Mouse (Mus musculus) liver, embryonic 16.5 days (tissue): Measurements from ENCODE around the gene Prrc2c. TPM values are rescaled to one million over a fixed set of nuclear protein-coding genes. Genes with fewer than 3 reads are reported as not detected.

Experiments
- ATAC-seq: fragments of 200-750 bp; cut with Nextera tagmentation; 2 replicates; pipeline ENCODE4 v1.8.0; 2017; ENCODE audit warnings: low read depth, mild to moderate bottlenecking, moderate number of reproducible peaks, moderate library complexity
- H3K27ac ChIP-seq: fragments of 300-500 bp; sonication (generic); 2 replicates; pipeline ENCODE4 v1.5.1; 2014; ENCODE audit warnings: mild to moderate bottlenecking, low read length
- H3K27me3 ChIP-seq: fragments of 300-500 bp; sonication (generic); 2 replicates; pipeline ENCODE4 v1.6.1; 2014; ENCODE audit warnings: low read depth, low read length, mixed read lengths; ENCODE audit not compliant: control insufficient read depth, insufficient read depth
- H3K36me3 ChIP-seq: fragments of 300-500 bp; sonication (generic); 2 replicates; pipeline ENCODE4 v1.6.1; 2014; ENCODE audit warnings: mild to moderate bottlenecking; ENCODE audit not compliant: control insufficient read depth, insufficient read depth
- H3K4me1 ChIP-seq: fragments of 300-500 bp; sonication (generic); 2 replicates; pipeline ENCODE4 v1.6.1; 2014; ENCODE audit warnings: low read depth, low read length, mixed read lengths; ENCODE audit not compliant: control insufficient read depth
- H3K4me2 ChIP-seq: fragments of 300-500 bp; sonication (generic); 2 replicates; pipeline ENCODE4 v1.6.1; 2014; ENCODE audit warnings: low read depth, low read length, mixed read lengths
- H3K4me3 ChIP-seq: fragments of 300-500 bp; sonication (generic); 2 replicates; pipeline ENCODE4 v1.5.1; 2014; ENCODE audit warnings: low read depth, mild to moderate bottlenecking, low read length
- H3K9ac ChIP-seq: fragments of 300-500 bp; sonication (generic); 2 replicates; pipeline ENCODE4 v1.6.1; 2014; ENCODE audit warnings: low read depth, low read length
- H3K9me3 ChIP-seq: fragments of 300-500 bp; sonication (generic); replicated peaks from 2 replicates; pipeline ENCODE4 v1.6.1; 2016; ENCODE audit warnings: low read length; ENCODE audit not compliant: control insufficient read depth
- WGBS: fragments of 180-500 bp; shearing (Covaris S2); extraction: QIAGEN DNeasy Blood & Tissue Kit; methylation state at CpG from one replicate; pipeline ENCODE4 v1.1.7; 2014; ENCODE audit not compliant: insufficient replicate concordance; 5-methylcytosine and 5-hydroxymethylcytosine counted together
- polyA plus RNA-seq: library from polyadenylated mRNA; unstranded; fragments of >200 nt; fragmentation: Nextera tagmentation; extraction: Ambion mirVana; gene quantifications from 2 replicates; pipeline ENCODE4 v1.2.1, GENCODE M21; 2015

Prrc2c gene
- polyA plus RNA-seq, 1 experiment from 2014 or later, result 33.8 TPM

GRCm38 (mm10) chr1:162748761-162749160, 8.4 kb upstream of the Prrc2c start:
- no peaks in the 10 kb centered on the region for H3K9me3 ChIP-seq
- H3K4me2 ChIP-seq, result no peak overlapping the region
- no peak for ATAC-seq
- H3K9ac ChIP-seq, result no peak overlapping the region
- 27% methylated on average over 5 of the region's 5 CpGs for WGBS
- H3K4me3 ChIP-seq, result no peak overlapping the region
- no peaks in the 10 kb centered on the region for H3K36me3 ChIP-seq
- no peak overlapping the region for H3K27ac ChIP-seq
- H3K4me1 ChIP-seq, result no peaks in the 10 kb centered on the region
- H3K27me3 ChIP-seq, result no peaks in the 10 kb centered on the region

DNA sequence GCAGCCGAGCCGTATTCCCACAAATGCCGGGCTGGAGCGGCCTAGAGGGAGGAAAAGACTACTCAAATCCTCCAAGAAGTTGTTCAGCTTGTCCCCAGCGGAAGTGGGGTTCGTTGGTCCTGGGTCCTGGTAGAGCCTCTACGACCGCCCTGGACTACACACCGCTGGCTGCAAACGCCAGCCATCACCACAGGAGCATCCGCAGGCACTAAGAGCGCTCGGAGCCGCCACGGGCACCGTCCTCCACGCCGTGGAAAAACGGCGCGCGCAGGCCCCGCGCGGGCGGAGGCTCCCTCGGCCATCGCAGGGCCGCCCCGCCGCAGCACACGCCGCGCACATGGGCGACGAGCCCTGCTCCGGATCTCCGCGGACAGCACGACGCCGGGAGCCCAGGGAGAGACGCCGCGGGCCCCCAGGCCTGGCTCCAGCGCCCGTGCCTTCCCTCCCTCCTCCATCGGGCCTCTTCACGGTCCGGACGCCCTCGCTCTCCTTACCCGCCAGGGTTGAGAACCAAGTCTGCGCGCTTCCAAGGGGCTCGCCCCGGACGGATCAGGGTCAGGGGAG, 443 bp downstream of the Prrc2c start:
- whole genome bisulfite sequencing, result under 1% methylated on average over 58 of the region's 58 CpGs
- Histone ChIP-seq H3K9me3 (no peaks in the 10 kb centered on the region), H3K4me2 (peak overlapping the region; percentile 85), H3K9ac (peak overlapping the region; percentile 97), H3K4me3 (peak overlapping the region; percentile 96), H3K36me3 (no peaks in the 10 kb centered on the region), H3K4me1 (peaks cover 16% of the 10 kb centered on the region), H3K27ac (peak overlapping the region; percentile 97), H3K27me3 (no peaks in the 10 kb centered on the region)
- peak; percentile 77 for ATAC-seq

GRCm38 (mm10) chr1:162739406-162739805, 950 bp downstream of the Prrc2c start:
- Histone ChIP-seq H3K4me2 (peak overlapping the region; percentile 85), H3K27ac (peak overlapping the region; percentile 97), H3K4me1 (peaks cover 19% of the 10 kb centered on the region), H3K9me3 (no peaks in the 10 kb centered on the region), H3K4me3 (peak overlapping the region; percentile 96), H3K36me3 (no peaks in the 10 kb centered on the region), H3K27me3 (no peaks in the 10 kb centered on the region), H3K9ac (peak overlapping the region; percentile 97)
- no peak for ATAC-seq
- 1% methylated on average over 10 of the region's 10 CpGs for WGBS

DNA sequence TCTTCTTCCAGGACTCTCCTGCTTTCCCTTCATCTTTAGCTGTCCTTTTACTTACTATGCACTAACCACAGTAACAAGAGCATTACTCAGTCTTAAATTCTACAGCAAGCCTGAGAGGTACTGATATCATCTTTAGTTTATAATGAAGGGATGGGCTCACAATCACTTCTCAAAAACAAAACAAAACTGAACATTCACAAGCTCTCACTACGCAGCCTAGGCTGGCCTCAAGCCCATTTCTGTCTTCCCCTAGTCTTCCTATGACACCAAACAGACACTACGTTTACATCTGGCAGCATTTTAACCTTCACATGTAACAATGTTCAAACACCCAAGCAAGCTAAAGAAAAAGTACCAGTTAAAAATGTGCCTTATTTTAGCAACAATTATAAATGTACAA, 1.9 kb downstream of the Prrc2c start:
- H3K4me1 ChIP-seq, result peaks cover 20% of the 10 kb centered on the region
- H3K4me2 ChIP-seq, result peak overlapping the region; percentile 85
- no peaks in the 10 kb centered on the region for H3K27me3 ChIP-seq
- H3K4me3 ChIP-seq, result peak overlapping the region; percentile 96
- H3K36me3 ChIP-seq, result no peaks in the 10 kb centered on the region
- no peaks in the 10 kb centered on the region for H3K9me3 ChIP-seq
- WGBS, result 29% methylated on average over 2 of the region's 2 CpGs
- peak overlapping the region; percentile 97; the same call in 1 of the 2 replicates for H3K9ac ChIP-seq
- no peak for ATAC-seq
- no peak overlapping the region for H3K27ac ChIP-seq

GRCm38 (mm10) chr1:162735084-162735483, 5.3 kb downstream of the Prrc2c start:
- Histone ChIP-seq H3K4me3 (no peak overlapping the region), H3K27ac (no peak overlapping the region), H3K4me2 (no peak overlapping the region), H3K36me3 (no peaks in the 10 kb centered on the region), H3K9ac (no peak overlapping the region), H3K4me1 (peaks cover 20% of the 10 kb centered on the region), H3K27me3 (no peaks in the 10 kb centered on the region), H3K9me3 (no peaks in the 10 kb centered on the region)
- no peak for ATAC-seq
- 60% methylated on average over 4 of the region's 4 CpGs for WGBS

GRCm38 (mm10) chr1:162734283-162734682, 6.1 kb downstream of the Prrc2c start:
- Histone ChIP-seq H3K36me3 (no peaks in the 10 kb centered on the region), H3K4me1 (peaks cover 20% of the 10 kb centered on the region), H3K4me3 (no peak overlapping the region), H3K4me2 (no peak overlapping the region), H3K9me3 (no peaks in the 10 kb centered on the region), H3K27ac (no peak overlapping the region), H3K27me3 (no peaks in the 10 kb centered on the region), H3K9ac (no peak overlapping the region)
- 26% methylated on average over 1 of the region's 1 CpGs for WGBS
- ATAC-seq, result no peak

DNA sequence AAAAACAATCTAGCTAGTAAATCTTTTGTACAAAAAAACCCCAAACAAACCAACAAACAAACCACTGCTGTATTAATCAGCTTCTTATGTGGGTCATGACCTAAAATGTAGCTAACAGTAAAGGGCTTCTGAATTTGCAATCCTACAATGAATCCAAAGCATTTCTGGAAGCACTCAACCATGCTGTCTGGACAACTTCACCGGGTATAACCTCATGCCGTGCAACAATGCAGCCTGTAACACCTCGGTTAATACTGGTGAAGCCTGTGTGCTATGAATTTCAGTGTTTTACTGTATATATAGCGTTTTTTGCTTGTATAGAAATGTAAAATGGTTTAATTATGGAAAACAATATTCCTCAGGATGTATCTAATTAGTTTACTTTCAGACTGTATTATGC, 8.3 kb downstream of the Prrc2c start:
- 80% methylated on average over 4 of the region's 4 CpGs for WGBS
- H3K27me3 ChIP-seq, result no peaks in the 10 kb centered on the region
- peaks cover 9% of the 10 kb centered on the region for H3K4me1 ChIP-seq
- no peaks in the 10 kb centered on the region for H3K9me3 ChIP-seq
- no peak overlapping the region for H3K9ac ChIP-seq
- no peak overlapping the region for H3K27ac ChIP-seq
- no peak overlapping the region for H3K4me2 ChIP-seq
- H3K4me3 ChIP-seq, result no peak overlapping the region
- no peaks in the 10 kb centered on the region; the same call in 1 of the 2 replicates for H3K36me3 ChIP-seq
- no peak for ATAC-seq

DNA sequence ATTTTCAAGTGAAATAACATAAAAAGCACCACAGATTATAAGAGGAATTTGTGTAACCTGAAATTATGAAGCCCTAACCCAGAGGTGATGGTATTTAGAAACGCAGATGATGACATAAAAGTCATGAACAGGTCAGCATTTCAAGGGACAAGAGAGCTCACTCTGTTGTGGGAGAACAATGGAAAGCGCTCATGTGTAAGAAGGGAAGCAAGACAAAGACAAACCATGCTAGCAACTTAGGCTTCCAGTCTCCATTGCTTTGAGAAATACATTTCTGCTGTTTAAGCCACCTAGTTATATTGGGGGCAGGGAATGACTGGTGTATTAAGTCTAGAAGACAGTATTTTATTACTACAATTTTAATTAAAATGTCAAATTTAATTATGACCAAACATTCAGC, 10.9 kb downstream of the Prrc2c start:
- Histone ChIP-seq H3K27me3 (no peaks in the 10 kb centered on the region), H3K27ac (no peak overlapping the region), H3K4me1 (peaks cover 1% of the 10 kb centered on the region; the same call in 1 of the 2 replicates), H3K9ac (no peak overlapping the region), H3K36me3 (peaks cover 2% of the 10 kb centered on the region), H3K4me2 (no peak overlapping the region), H3K9me3 (no peaks in the 10 kb centered on the region), H3K4me3 (no peak overlapping the region)
- no peak for ATAC-seq
- WGBS, result 84% methylated on average over 2 of the region's 2 CpGs

DNA sequence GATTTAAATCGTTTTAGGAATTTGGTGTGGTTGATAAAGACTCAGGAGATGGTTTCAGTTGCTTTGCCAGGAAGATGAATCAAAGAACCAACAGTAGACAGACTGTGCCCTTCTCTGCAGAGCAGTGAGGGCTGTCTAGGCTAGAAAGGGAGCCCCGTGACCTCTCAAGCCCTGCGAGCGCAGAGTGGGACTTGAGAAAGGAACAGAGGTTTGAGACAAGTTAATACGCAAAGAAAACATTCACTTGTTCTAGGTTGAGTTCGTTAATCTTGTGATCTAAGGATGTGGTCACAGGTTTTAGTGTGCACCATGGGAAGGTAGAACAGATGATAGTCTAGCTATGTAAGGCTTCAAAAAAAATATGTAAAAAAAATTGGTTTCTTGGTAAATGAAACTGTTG, 12.4 kb downstream of the Prrc2c start:
- Histone ChIP-seq H3K36me3 (peaks cover 8% of the 10 kb centered on the region), H3K4me3 (no peak overlapping the region), H3K27ac (no peak overlapping the region), H3K4me2 (no peak overlapping the region), H3K9me3 (no peaks in the 10 kb centered on the region), H3K9ac (no peak overlapping the region), H3K27me3 (no peaks in the 10 kb centered on the region), H3K4me1 (peaks cover 8% of the 10 kb centered on the region)
- 77% methylated on average over 6 of the region's 6 CpGs for WGBS
- no peak for ATAC-seq
